Mouse (Mus musculus) liver, adult (tissue): ENCODE data around the gene Ldha.

Source experiments
- GATA4 ChIP-seq: IDR thresholded peaks from 2 replicates; pipeline ENCODE4 v1.6.1; 2014; ENCODE audit warnings: mild to moderate bottlenecking, low read length; ENCODE audit not compliant: insufficient replicate concordance

Gene Ldha

GRCm38 (mm10) chr7:46834994-46835610, 6.2 kb upstream of the Ldha start:
- no peak for TF ChIP-seq GATA4

- no peak for TF ChIP-seq GATA4
These were observed 4.9 kb upstream of the Ldha start for GRCm38 (mm10) chr7:46836357-46836756.

GRCm38 (mm10) chr7:46837073-46837472, 4.2 kb upstream of the Ldha start:
- TF ChIP-seq GATA4, result no peak

DNA sequence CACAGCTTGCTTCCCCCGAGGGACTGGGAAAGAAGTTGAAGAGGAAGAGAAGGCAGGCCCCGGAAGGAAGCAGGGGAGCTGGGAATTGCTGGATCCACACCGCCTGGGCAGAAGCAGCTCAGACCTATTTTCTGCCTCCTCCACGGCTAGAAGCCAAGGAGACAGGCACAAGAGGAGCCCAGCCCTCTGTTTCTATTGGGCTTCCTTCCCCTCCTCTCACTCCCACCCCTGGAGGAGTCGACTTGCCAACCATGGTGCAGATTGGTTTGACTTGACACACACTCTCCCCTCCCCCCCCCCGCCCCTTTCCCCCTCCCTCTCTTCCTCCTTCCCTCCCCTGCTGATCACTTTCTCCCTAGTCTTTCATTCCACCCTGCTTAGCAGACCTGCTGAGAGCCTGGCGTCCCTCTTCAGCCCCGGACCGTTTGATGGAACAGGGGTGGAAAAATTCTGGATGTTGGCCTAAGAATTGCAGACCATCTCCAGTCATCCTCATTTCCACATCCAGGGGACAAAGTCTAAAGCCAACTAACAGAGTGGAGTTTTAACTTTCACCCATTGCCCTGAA, 3.1 kb upstream of the Ldha start:
- no peak for TF ChIP-seq GATA4

DNA sequence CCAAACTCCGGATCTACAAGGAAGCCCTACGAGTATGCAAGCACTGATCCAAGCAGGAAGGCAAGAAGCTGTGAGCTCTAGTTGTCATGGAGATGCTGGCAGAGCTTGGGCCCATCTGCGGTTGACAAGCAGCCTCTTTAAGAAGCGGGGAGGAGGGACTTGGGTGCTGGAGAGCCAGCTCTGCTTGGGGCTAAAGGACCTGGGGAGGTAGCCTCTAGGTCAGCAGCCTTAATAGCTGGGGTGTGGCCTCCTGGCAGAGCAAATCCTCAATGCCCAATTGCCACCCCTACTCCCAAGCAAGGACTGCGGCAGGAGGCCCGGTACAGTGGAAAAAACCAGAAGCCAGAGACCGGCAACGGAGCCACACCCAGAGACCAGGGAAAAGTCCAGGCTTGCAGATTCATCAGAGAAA, 2.4 kb upstream of the Ldha start:
- TF ChIP-seq GATA4, result no peak

GRCm38 (mm10) chr7:46839446-46839845, 1.8 kb upstream of the Ldha start:
- peak; percentile 83; the same call in 1 of the 2 replicates for TF ChIP-seq GATA4

DNA sequence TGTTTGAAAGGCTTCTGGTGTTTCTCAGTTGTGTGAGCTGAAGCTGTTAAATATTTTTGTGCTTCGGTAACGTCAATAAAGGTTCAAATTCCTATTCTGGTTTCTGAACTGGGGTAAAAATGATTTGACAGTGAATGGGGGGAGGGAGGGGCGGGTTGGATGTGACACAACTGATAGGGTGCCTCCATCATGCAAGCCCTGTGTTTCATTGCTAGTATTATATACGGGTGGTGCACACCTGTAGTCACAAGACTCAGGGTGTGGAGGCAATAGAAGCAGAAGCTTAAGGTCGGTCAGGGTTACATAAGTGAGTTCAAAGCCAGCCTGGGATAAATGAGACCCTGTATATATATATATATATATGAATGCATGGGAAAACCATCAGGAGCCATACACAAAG, 1.4 kb upstream of the Ldha start:
- no peak for TF ChIP-seq GATA4

- no peak for TF ChIP-seq GATA4
These were observed 949 bp upstream of the Ldha start for GRCm38 (mm10) chr7:46840326-46840725.

- no peak for TF ChIP-seq GATA4
These were observed 1.0 kb downstream of the Ldha start for GRCm38 (mm10) chr7:46842278-46842677.

- no peak for TF ChIP-seq GATA4
These were observed 2.3 kb downstream of the Ldha start for GRCm38 (mm10) chr7:46843576-46843975.

DNA sequence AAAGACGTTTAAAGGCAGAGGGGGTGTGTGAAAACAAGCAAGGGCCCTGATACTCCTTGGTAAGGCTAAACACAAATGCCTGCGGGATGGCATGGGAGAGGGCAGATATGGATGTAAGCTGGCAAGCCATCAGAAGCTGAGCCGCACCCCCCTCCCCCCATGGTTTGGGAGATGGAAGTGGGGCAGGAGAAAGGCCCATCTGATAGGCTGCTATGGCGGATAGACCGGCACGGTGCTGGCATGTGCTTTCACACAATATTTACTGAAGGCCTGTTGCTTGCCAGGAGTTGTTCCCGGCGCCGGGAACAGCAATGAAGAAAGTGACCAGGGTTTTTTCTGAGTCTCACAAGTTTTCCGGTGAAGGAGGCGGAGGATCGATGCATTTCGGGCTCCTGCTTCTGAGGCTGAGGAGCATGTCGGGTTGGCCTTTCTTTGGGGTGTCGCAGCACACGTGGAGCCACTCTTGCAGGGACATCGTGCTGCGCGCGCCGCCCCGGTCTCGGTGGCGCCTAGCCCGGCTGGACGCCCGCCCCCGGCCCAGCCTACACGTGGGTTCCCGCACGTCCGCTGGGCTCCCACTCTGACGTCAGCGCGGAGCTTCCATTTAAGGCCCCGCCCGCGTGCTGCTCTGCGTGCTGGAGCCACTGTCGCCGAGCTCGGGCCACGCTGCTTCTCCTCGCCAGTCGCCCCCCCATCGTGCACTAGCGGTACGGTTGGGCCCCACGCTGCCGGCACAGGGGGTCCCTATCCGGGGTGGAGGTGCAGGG, 4.1 kb downstream of the Ldha start:
- TF ChIP-seq GATA4, result peak; percentile 99

DNA sequence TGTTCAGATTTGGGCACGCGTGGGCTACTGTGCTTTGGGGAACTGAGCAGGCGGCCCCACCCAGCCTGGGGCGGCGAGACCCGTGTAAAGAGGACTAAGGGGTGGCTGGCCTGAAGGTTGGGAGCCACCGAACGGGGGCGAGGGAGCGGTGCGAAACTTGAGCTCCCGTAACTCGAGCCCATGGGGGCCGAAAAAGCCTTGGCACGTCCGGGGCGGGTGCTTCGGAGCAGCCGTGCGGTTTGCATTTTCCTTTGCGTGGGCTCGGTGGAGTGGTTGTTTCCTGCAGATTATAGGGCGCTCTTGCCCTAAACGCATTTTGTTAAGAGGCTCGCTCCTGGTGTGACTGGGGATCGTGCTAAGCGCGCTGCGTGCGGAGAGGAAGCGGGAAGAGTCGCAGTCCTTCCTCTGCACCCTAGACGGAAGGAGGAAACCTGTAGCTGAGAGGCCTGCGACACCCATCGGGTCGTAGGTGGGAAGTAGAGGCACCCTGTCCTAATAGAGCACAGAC, 4.8 kb downstream of the Ldha start:
- no peak for TF ChIP-seq GATA4

DNA sequence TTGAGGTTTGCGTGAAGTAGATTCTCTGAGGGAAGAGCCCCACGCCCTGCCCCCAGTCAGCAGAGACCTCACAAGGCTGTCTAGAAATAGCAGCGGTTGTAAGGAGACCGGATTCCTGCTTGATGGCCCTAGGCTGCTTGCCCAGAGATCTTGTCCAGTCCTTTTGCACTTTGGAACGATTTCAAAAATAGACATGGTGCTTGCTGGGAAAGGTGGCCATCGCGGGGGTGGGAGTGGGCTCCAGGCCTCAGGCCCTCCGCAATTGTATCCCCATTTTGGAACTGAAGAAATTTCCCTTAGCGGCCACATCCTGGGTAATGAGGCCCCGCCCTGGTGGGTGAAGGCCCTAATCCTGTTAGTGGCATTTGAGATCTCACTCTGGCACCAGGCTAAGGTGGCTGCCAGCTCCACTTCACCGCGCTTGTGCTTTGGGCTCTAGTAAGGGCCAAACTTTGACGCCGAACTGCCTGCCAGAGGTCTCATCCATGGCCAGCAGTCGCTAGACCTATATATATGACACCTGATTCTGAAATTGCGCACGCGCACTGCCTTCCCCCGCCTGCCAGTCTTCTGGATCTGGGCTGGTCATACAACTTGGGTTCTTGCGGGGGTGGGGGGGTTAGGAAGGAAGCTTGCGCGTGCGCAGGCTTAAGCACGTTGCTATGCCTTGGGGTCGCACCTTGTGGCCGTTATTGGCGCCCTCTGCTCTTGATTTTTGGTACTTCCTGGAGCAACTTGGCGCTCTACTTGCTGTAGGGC, 5.4 kb downstream of the Ldha start:
- TF ChIP-seq GATA4, result no peak

DNA sequence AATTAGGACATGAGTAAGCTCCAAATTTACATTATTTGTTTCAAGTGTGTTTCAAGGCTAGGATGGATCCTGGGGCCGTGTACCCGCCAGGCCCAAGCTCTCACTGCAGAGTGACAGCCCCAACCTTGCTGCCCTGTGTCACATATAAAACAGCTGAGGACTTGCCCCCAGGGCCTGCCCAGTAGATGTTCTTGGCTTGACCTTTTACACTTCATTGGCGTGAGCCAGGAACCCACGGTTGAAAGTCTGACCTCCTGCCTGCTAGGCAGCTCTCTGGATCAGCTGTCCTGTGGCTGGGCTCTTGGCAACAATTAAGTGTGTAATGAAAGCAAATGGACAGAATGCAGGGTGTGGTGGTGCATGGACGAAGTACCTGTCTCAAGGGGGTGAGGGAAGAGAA, 8.0 kb downstream of the Ldha start:
- no peak for TF ChIP-seq GATA4

DNA sequence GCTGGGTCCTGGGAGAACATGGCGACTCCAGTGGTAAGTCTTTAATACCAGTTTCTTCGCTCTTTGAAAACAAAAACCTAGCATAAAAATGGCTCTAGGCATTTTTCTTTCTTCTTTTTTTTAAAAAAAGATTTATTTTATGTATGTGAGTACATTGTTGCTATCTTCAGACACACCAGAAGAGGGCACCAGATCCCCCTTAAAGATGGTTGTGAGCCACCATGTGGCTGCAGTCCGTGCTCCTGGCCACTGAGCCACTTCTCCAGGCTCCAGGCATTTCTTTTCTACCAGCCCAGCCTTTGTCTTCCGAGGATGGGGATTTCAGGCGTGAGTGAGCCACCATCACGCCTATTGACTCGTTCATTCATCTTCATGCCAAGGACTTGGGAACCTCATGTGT, 9.8 kb downstream of the Ldha start:
- TF ChIP-seq GATA4, result no peak

- TF ChIP-seq GATA4, result no peak
These were observed 11.4 kb downstream of the Ldha start for GRCm38 (mm10) chr7:46852666-46853065.

GRCm38 (mm10) chr7:46853365-46853764, 12.1 kb downstream of the Ldha start:
- TF ChIP-seq GATA4, result no peak
